Mouse (Mus musculus) left cerebral cortex, adult 18-20 months (tissue): ENCODE measurements at regions not wholly inside any gene's neighbourhood (a gene's known extent, or its start where the extent isn't known, plus 50 kb on each side); places are given as distances from the start of the nearest gene placed in this dataset.

ENCODE experiments used
- DNase-seq, 2 experiments: peaks; one replicate each; pipeline ENCODE4 v3.0.0; 2021 to 2022; ENCODE audit warnings: low spot score in 2 of 2, mixed read lengths in 1 of 2

GRCm38 (mm10) chr1:48055324-48055723 is 1162.7 kb upstream of the Slc39a10 start:
- DNase-seq: peak; percentile 2 to 13

- DNase-seq: no peak
Measured at GRCm38 (mm10) chr1:48031631-48032030, 1139.0 kb upstream of the Slc39a10 start.
